Mouse (Mus musculus): ENCODE results near the gene Tns3. TPM values are rescaled to one million over a fixed set of nuclear protein-coding genes. Genes with fewer than 3 reads are reported as not detected.

The Tns3 gene
- polyA plus RNA-seq, 1 experiment from 2014 or later = 12.6 TPM

GRCm38 (mm10) chr11:8493931-8494490 is 170.3 kb downstream of the Tns3 start:
- no peaks in the 10 kb centered on the region for H3K27me3 ChIP-seq (replicated peaks)
- H3K4me1 ChIP-seq = no peaks in the 10 kb centered on the region; the same call in 1 of the 2 replicates
- H3K27ac ChIP-seq = no peak overlapping the region
- no peaks in the 10 kb centered on the region for H3K9me3 ChIP-seq
- H3K9ac ChIP-seq = no peak overlapping the region
- ATAC-seq (ENCODE audit: low FRiP score, low read depth) = no peak
- WGBS = 65% methylated on average over 8 of the region's 8 CpGs
- no peak overlapping the region for H3K4me2 ChIP-seq (replicated peaks)
- no peak overlapping the region for H3K4me3 ChIP-seq
- 0 out of 2 replicates have a peak, but pooled peaks cover 3% of the 10 kb centered on the region for H3K36me3 ChIP-seq

- Histone ChIP-seq H3K4me2 (replicated peaks) (no peak overlapping the region), H3K9ac (no peak overlapping the region), H3K36me3 (0 out of 2 replicates have a peak, but pooled peaks cover 3% of the 10 kb centered on the region), H3K27me3 (replicated peaks) (no peaks in the 10 kb centered on the region), H3K4me3 (no peak overlapping the region), H3K4me1 (no peaks in the 10 kb centered on the region; the same call in 1 of the 2 replicates), H3K9me3 (no peaks in the 10 kb centered on the region), H3K27ac (no peak overlapping the region)
- ATAC-seq (ENCODE audit: low FRiP score, low read depth) = no peak
- WGBS = 92% methylated on average over 10 of the region's 10 CpGs
These were observed 172.0 kb downstream of the Tns3 start for GRCm38 (mm10) chr11:8492332-8492731.

- no peak overlapping the region for H3K27ac ChIP-seq
- no peaks in the 10 kb centered on the region for H3K4me1 ChIP-seq
- no peak overlapping the region for H3K9ac ChIP-seq
- 0 out of 2 replicates have a peak, but pooled peaks cover 3% of the 10 kb centered on the region for H3K36me3 ChIP-seq
- H3K9me3 ChIP-seq = no peaks in the 10 kb centered on the region
- H3K4me3 ChIP-seq = no peak overlapping the region
- WGBS = 79% methylated on average over 6 of the region's 6 CpGs
- ATAC-seq (ENCODE audit: low FRiP score, low read depth) = no peak
- H3K4me2 ChIP-seq (replicated peaks) = no peak overlapping the region
- no peaks in the 10 kb centered on the region for H3K27me3 ChIP-seq (replicated peaks)
These were observed 176.1 kb downstream of the Tns3 start for GRCm38 (mm10) chr11:8488248-8488647.

GRCm38 (mm10) chr11:8486552-8486951 is 177.8 kb downstream of the Tns3 start:
- peaks cover 12% of the 10 kb centered on the region for H3K4me1 ChIP-seq
- no peak overlapping the region for H3K9ac ChIP-seq
- no peak for ATAC-seq (ENCODE audit: low FRiP score, low read depth)
- no peaks in the 10 kb centered on the region for H3K36me3 ChIP-seq
- WGBS = 89% methylated on average over 4 of the region's 4 CpGs
- H3K9me3 ChIP-seq = no peaks in the 10 kb centered on the region
- H3K27me3 ChIP-seq (replicated peaks) = no peaks in the 10 kb centered on the region
- no peak overlapping the region for H3K27ac ChIP-seq
- no peak overlapping the region for H3K4me3 ChIP-seq
- no peak overlapping the region for H3K4me2 ChIP-seq (replicated peaks)

- no peak overlapping the region for H3K4me3 ChIP-seq
- H3K4me2 ChIP-seq (replicated peaks) = no peak overlapping the region
- 81% methylated on average over 4 of the region's 4 CpGs for WGBS
- H3K4me1 ChIP-seq = peaks cover 13% of the 10 kb centered on the region
- H3K9me3 ChIP-seq = no peaks in the 10 kb centered on the region
- no peak overlapping the region for H3K27ac ChIP-seq
- no peaks in the 10 kb centered on the region for H3K36me3 ChIP-seq
- H3K9ac ChIP-seq = no peak overlapping the region
- no peaks in the 10 kb centered on the region for H3K27me3 ChIP-seq (replicated peaks)
- ATAC-seq (ENCODE audit: low FRiP score, low read depth) = no peak
These were observed 179.8 kb downstream of the Tns3 start for GRCm38 (mm10) chr11:8484538-8484937.

- ATAC-seq (ENCODE audit: low FRiP score, low read depth) = no peak
- no peak overlapping the region for H3K27ac ChIP-seq
- WGBS = 68% methylated on average over 3 of the region's 3 CpGs
- H3K4me2 ChIP-seq (replicated peaks) = no peak overlapping the region
- no peaks in the 10 kb centered on the region for H3K9me3 ChIP-seq
- H3K4me1 ChIP-seq = peaks cover 13% of the 10 kb centered on the region
- no peaks in the 10 kb centered on the region for H3K36me3 ChIP-seq
- H3K4me3 ChIP-seq = no peak overlapping the region
- H3K9ac ChIP-seq = no peak overlapping the region
- H3K27me3 ChIP-seq (replicated peaks) = no peaks in the 10 kb centered on the region
These were observed 181.6 kb downstream of the Tns3 start for GRCm38 (mm10) chr11:8482721-8483120.

- no peak overlapping the region for H3K9ac ChIP-seq
- no peaks in the 10 kb centered on the region for H3K36me3 ChIP-seq
- no peaks in the 10 kb centered on the region for H3K9me3 ChIP-seq
- peaks cover 13% of the 10 kb centered on the region for H3K4me1 ChIP-seq
- H3K4me2 ChIP-seq (replicated peaks) = no peak overlapping the region
- no peak overlapping the region for H3K27ac ChIP-seq
- no peak overlapping the region for H3K4me3 ChIP-seq
- peak; percentile 79 for ATAC-seq (ENCODE audit: low FRiP score, low read depth)
- H3K27me3 ChIP-seq (replicated peaks) = no peaks in the 10 kb centered on the region
- WGBS = 40% methylated on average over 5 of the region's 5 CpGs
These were observed 182.4 kb downstream of the Tns3 start for GRCm38 (mm10) chr11:8481962-8482361.

GRCm38 (mm10) chr11:8481529-8481928 is 182.8 kb downstream of the Tns3 start:
- Histone ChIP-seq H3K9ac (no peak overlapping the region), H3K27me3 (replicated peaks) (no peaks in the 10 kb centered on the region), H3K4me2 (replicated peaks) (no peak overlapping the region), H3K9me3 (no peaks in the 10 kb centered on the region), H3K4me3 (no peak overlapping the region), H3K27ac (no peak overlapping the region), H3K4me1 (peaks cover 13% of the 10 kb centered on the region), H3K36me3 (no peaks in the 10 kb centered on the region)
- WGBS = 88% methylated on average over 6 of the region's 6 CpGs
- ATAC-seq (ENCODE audit: low FRiP score, low read depth) = no peak

- Histone ChIP-seq H3K9me3 (no peaks in the 10 kb centered on the region), H3K27me3 (replicated peaks) (no peaks in the 10 kb centered on the region), H3K4me2 (replicated peaks) (no peak overlapping the region), H3K9ac (no peak overlapping the region), H3K27ac (no peak overlapping the region), H3K36me3 (no peaks in the 10 kb centered on the region), H3K4me3 (no peak overlapping the region), H3K4me1 (peaks cover 13% of the 10 kb centered on the region)
- WGBS = 87% methylated on average over 2 of the region's 2 CpGs
- no peak for ATAC-seq (ENCODE audit: low FRiP score, low read depth)
These were observed 184.5 kb downstream of the Tns3 start for GRCm38 (mm10) chr11:8479858-8480257.

GRCm38 (mm10) chr11:8479313-8479712 is 185.0 kb downstream of the Tns3 start:
- Histone ChIP-seq H3K27me3 (replicated peaks) (no peaks in the 10 kb centered on the region), H3K4me1 (peaks cover 13% of the 10 kb centered on the region), H3K4me3 (no peak overlapping the region), H3K27ac (no peak overlapping the region), H3K4me2 (replicated peaks) (no peak overlapping the region), H3K9me3 (no peaks in the 10 kb centered on the region), H3K9ac (no peak overlapping the region), H3K36me3 (no peaks in the 10 kb centered on the region)
- ATAC-seq (ENCODE audit: low FRiP score, low read depth) = no peak
- WGBS = 93% methylated on average over 7 of the region's 7 CpGs

GRCm38 (mm10) chr11:8473616-8474015 is 190.7 kb downstream of the Tns3 start:
- H3K4me2 ChIP-seq (replicated peaks) = no peak overlapping the region
- 83% methylated on average over 5 of the region's 5 CpGs for WGBS
- H3K9me3 ChIP-seq = no peaks in the 10 kb centered on the region
- ATAC-seq (ENCODE audit: low FRiP score, low read depth) = no peak
- H3K27ac ChIP-seq = no peak overlapping the region
- no peaks in the 10 kb centered on the region for H3K27me3 ChIP-seq (replicated peaks)
- H3K4me3 ChIP-seq = no peak overlapping the region
- peaks cover 6% of the 10 kb centered on the region; the same call in 1 of the 2 replicates for H3K4me1 ChIP-seq
- no peaks in the 10 kb centered on the region for H3K36me3 ChIP-seq
- no peak overlapping the region for H3K9ac ChIP-seq

- Histone ChIP-seq H3K27ac (no peak overlapping the region), H3K9me3 (no peaks in the 10 kb centered on the region), H3K4me1 (peaks cover 16% of the 10 kb centered on the region), H3K27me3 (replicated peaks) (no peaks in the 10 kb centered on the region), H3K36me3 (no peaks in the 10 kb centered on the region), H3K4me3 (no peak overlapping the region), H3K4me2 (replicated peaks) (no peak overlapping the region), H3K9ac (no peak overlapping the region)
- ATAC-seq (ENCODE audit: low FRiP score, low read depth) = no peak
- 90% methylated on average over 12 of the region's 12 CpGs for WGBS
These were observed 191.9 kb downstream of the Tns3 start for GRCm38 (mm10) chr11:8472439-8472838.

- Histone ChIP-seq H3K4me3 (no peak overlapping the region), H3K36me3 (no peaks in the 10 kb centered on the region), H3K4me2 (replicated peaks) (no peak overlapping the region), H3K9me3 (no peaks in the 10 kb centered on the region), H3K27me3 (replicated peaks) (no peaks in the 10 kb centered on the region), H3K9ac (no peak overlapping the region), H3K27ac (no peak overlapping the region), H3K4me1 (peaks cover 24% of the 10 kb centered on the region)
- ATAC-seq (ENCODE audit: low FRiP score, low read depth) = no peak
- WGBS = 86% methylated on average over 3 of the region's 3 CpGs
These were observed 192.8 kb downstream of the Tns3 start for GRCm38 (mm10) chr11:8471535-8471934.
